Mouse (Mus musculus): ENCODE measurements around the gene Myo1e. TPM values are rescaled to one million over a fixed set of nuclear protein-coding genes. Genes with fewer than 3 reads are reported as not detected.

Myo1e gene
- polyA plus RNA-seq, 1 experiment from 2014 or later, result 5.9 TPM

DNA sequence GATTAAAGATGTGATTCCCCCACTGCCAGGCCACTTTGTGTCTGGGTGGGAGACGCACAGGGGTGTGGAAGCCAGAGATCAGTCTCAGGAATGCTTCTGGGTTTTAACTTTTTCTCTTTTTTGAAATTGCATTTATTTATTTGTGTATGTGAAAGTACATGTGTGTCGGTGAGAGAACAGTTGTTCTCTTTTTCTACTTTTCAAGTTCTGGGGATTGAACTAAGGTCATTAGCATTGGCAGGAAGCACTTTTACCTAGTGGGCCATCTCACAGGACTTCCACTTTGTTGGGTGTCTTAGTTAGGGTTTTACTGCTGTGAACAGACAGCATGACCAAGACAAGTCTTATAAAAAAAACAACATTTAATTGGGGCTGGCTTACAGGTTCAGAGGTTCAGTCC is 59.0 kb downstream of the Myo1e start:
- Histone ChIP-seq H3K4me1 (replicated peaks; ENCODE audit: control insufficient read depth, insufficient read depth, low read length) (no peaks in the 10 kb centered on the region), H3K36me3 (ENCODE audit: control insufficient read depth, insufficient read depth, low read length) (no peaks in the 10 kb centered on the region), H3K27ac (ENCODE audit: low read depth, low read length) (no peak overlapping the region), H3K4me3 (ENCODE audit: low read depth, low read length) (no peak overlapping the region), H3K9me3 (ENCODE audit: control insufficient read depth, low read length) (no peaks in the 10 kb centered on the region), H3K9ac (ENCODE audit: low read depth, low read length) (no peak overlapping the region), H3K27me3 (replicated peaks; ENCODE audit: control insufficient read depth, insufficient read depth, low read length) (no peaks in the 10 kb centered on the region), H3K4me2 (no peak overlapping the region)
- DNase-seq (ENCODE audit: low spot score) (no peak), ATAC-seq (replicated peaks; ENCODE audit: low FRiP score) (no peak)
- WGBS, result 89% methylated on average over 2 of the region's 2 CpGs

DNA sequence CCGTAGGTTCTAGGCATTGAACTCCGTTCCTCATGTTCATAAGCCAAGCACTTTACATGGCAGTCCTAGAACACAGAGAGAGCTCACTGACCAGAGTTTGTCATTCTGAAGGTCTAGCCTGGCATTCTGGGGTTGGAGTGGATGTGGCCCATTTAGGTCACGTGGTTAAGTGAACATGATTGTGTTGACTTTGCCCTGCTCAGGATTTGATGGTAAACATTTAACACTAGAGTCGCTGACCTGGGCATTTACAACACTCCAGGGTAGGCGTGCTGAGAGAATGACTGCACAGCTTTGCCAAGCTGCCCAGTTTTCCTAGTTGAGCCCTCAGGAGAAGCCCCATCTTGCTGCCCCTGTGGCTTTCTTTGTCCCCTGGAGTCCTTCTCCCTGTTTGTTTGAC is 60.0 kb downstream of the Myo1e start:
- no peak overlapping the region for H3K9ac ChIP-seq (ENCODE audit: low read depth, low read length)
- DNase-seq (ENCODE audit: low spot score), result no peak
- 79% methylated on average over 5 of the region's 5 CpGs for WGBS
- H3K36me3 ChIP-seq (ENCODE audit: control insufficient read depth, insufficient read depth, low read length), result no peaks in the 10 kb centered on the region
- no peak overlapping the region for H3K27ac ChIP-seq (ENCODE audit: low read depth, low read length)
- H3K4me3 ChIP-seq (ENCODE audit: low read depth, low read length), result no peak overlapping the region
- no peak for ATAC-seq (replicated peaks; ENCODE audit: low FRiP score)
- H3K4me2 ChIP-seq, result no peak overlapping the region
- H3K4me1 ChIP-seq (replicated peaks; ENCODE audit: control insufficient read depth, insufficient read depth, low read length), result no peaks in the 10 kb centered on the region
- no peaks in the 10 kb centered on the region for H3K9me3 ChIP-seq (ENCODE audit: control insufficient read depth, low read length)
- no peaks in the 10 kb centered on the region for H3K27me3 ChIP-seq (replicated peaks; ENCODE audit: control insufficient read depth, insufficient read depth, low read length)

DNA sequence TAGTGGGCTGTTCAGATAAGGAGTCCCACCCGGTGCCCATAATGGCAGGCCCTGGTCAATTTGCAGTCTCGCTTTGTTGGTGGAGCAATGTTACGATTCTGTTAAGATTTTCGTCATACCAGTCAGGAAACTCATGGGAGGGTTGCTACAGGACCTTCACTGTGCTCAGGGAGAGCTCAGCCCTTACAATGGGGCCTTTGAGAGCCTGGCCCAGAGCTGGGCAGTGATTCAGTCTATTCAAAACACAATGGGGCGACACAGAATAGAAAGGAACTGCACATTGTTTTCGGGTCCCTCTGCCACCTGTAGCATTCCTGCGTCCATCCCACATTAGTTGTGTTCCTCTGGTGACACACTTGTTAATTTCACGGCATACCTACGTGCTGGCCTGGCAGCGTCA is 62.2 kb downstream of the Myo1e start:
- no peaks in the 10 kb centered on the region for H3K27me3 ChIP-seq (replicated peaks; ENCODE audit: control insufficient read depth, insufficient read depth, low read length)
- DNase-seq (ENCODE audit: low spot score) (no peak), ATAC-seq (replicated peaks; ENCODE audit: low FRiP score) (no peak)
- H3K36me3 ChIP-seq (ENCODE audit: control insufficient read depth, insufficient read depth, low read length), result no peaks in the 10 kb centered on the region
- H3K4me3 ChIP-seq (ENCODE audit: low read depth, low read length), result no peak overlapping the region
- no peaks in the 10 kb centered on the region for H3K4me1 ChIP-seq (replicated peaks; ENCODE audit: control insufficient read depth, insufficient read depth, low read length)
- no peak overlapping the region for H3K27ac ChIP-seq (ENCODE audit: low read depth, low read length)
- no peak overlapping the region for H3K4me2 ChIP-seq
- WGBS, result 86% methylated on average over 10 of the region's 10 CpGs
- H3K9ac ChIP-seq (ENCODE audit: low read depth, low read length), result no peak overlapping the region
- H3K9me3 ChIP-seq (ENCODE audit: control insufficient read depth, low read length), result no peaks in the 10 kb centered on the region

DNA sequence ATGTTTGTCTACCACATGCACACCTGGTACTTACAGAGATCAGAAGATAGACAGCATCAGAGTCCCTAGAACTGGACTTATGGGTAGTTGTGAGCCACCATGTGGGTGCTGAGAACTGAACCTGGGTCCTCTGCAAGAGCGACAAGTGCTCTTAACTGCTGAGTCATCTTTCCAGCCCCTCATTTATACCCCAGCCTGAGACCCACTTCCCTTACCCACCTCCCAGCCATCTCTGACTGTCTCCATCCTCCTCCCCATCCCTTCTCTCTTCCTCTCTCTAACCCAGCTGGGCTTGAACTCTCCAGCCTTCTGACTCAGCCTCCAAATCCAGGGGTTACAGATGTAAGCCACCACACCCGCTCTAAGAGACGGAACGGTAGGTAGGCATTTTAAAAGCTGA is 63.3 kb downstream of the Myo1e start:
- Histone ChIP-seq H3K9me3 (ENCODE audit: control insufficient read depth, low read length) (no peaks in the 10 kb centered on the region), H3K27ac (ENCODE audit: low read depth, low read length) (no peak overlapping the region), H3K4me2 (no peak overlapping the region), H3K27me3 (replicated peaks; ENCODE audit: control insufficient read depth, insufficient read depth, low read length) (no peaks in the 10 kb centered on the region), H3K4me3 (ENCODE audit: low read depth, low read length) (no peak overlapping the region), H3K9ac (ENCODE audit: low read depth, low read length) (no peak overlapping the region), H3K4me1 (replicated peaks; ENCODE audit: control insufficient read depth, insufficient read depth, low read length) (no peaks in the 10 kb centered on the region), H3K36me3 (ENCODE audit: control insufficient read depth, insufficient read depth, low read length) (no peaks in the 10 kb centered on the region)
- no peak for DNase-seq (ENCODE audit: low spot score)
- ATAC-seq (replicated peaks; ENCODE audit: low FRiP score), result no peak
- WGBS, result 87% methylated on average over 4 of the region's 4 CpGs

DNA sequence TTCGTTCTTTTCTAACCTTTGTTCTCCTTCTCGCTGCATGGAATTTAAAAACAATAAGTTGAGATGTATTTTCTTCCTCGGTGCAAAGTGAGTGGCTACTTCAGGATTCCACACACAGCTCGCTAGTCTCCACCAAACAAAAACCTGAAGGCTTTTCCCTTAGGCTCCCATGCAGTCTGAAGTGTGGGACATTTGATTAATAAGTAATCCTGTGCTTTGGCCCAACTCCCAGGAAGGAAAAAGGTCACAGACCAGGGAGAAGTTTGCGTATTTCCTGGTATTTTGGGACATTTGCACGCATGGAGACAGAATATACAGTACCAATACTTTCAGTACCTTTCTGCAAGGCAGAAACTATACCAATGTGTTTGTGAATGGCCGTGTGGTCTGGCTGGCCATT is 64.0 kb downstream of the Myo1e start:
- H3K4me3 ChIP-seq (ENCODE audit: low read depth, low read length), result no peak overlapping the region
- H3K27ac ChIP-seq (ENCODE audit: low read depth, low read length), result no peak overlapping the region
- H3K9me3 ChIP-seq (ENCODE audit: control insufficient read depth, low read length), result no peaks in the 10 kb centered on the region
- H3K4me2 ChIP-seq, result no peak overlapping the region
- DNase-seq (ENCODE audit: low spot score) (no peak), ATAC-seq (replicated peaks; ENCODE audit: low FRiP score) (no peak)
- H3K27me3 ChIP-seq (replicated peaks; ENCODE audit: control insufficient read depth, insufficient read depth, low read length), result no peaks in the 10 kb centered on the region
- H3K4me1 ChIP-seq (replicated peaks; ENCODE audit: control insufficient read depth, insufficient read depth, low read length), result no peaks in the 10 kb centered on the region
- no peaks in the 10 kb centered on the region for H3K36me3 ChIP-seq (ENCODE audit: control insufficient read depth, insufficient read depth, low read length)
- 78% methylated on average over 7 of the region's 7 CpGs for WGBS
- no peak overlapping the region for H3K9ac ChIP-seq (ENCODE audit: low read depth, low read length)

DNA sequence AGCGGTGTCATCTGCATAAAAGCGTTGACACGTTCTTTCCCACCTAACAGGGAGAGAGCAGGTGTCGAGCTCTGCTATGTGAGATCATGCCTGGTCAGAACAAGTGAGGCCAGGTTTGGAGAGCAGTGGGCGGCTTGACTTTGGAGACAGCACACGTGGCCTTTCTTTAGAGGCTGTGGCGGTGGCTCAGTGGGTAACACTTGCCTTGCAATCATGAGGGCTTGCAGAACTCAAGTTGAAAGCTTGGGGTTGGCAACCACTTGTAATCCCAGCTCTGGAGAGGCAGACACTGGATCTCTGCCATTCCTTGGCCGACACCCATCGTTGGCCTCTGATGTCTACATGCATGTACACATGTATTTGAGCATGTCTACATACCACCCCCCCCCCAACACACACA is 64.5 kb downstream of the Myo1e start:
- Histone ChIP-seq H3K4me2 (no peak overlapping the region), H3K27ac (ENCODE audit: low read depth, low read length) (no peak overlapping the region), H3K4me3 (ENCODE audit: low read depth, low read length) (no peak overlapping the region), H3K9me3 (ENCODE audit: control insufficient read depth, low read length) (no peaks in the 10 kb centered on the region), H3K9ac (ENCODE audit: low read depth, low read length) (no peak overlapping the region), H3K4me1 (replicated peaks; ENCODE audit: control insufficient read depth, insufficient read depth, low read length) (no peaks in the 10 kb centered on the region), H3K27me3 (replicated peaks; ENCODE audit: control insufficient read depth, insufficient read depth, low read length) (no peaks in the 10 kb centered on the region), H3K36me3 (ENCODE audit: control insufficient read depth, insufficient read depth, low read length) (no peaks in the 10 kb centered on the region)
- DNase-seq (ENCODE audit: low spot score) (no peak), ATAC-seq (replicated peaks; ENCODE audit: low FRiP score) (no peak)
- 84% methylated on average over 9 of the region's 9 CpGs for WGBS

DNA sequence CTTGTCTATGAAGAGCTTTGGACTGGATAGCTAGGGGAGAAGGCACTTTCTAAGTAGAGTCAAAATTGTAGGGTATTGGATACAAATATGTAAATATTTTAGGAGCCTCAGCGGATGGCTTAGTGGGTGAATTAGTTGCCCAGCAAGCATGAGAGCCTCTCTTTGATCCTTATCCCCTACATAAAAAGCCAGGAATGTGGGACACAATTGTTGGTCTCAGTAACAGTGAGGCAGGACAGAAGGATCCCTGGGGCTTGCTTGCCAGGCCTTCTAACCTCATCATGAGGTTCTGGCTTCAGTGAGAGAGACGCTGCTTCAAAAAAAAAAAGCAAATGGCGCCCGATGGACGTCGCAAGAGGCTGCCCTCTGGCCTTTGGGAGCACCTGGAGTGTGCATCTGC is 66.9 kb downstream of the Myo1e start:
- Histone ChIP-seq H3K36me3 (ENCODE audit: control insufficient read depth, insufficient read depth, low read length) (no peaks in the 10 kb centered on the region), H3K4me2 (no peak overlapping the region), H3K4me1 (replicated peaks; ENCODE audit: control insufficient read depth, insufficient read depth, low read length) (no peaks in the 10 kb centered on the region), H3K27ac (ENCODE audit: low read depth, low read length) (no peak overlapping the region), H3K9ac (ENCODE audit: low read depth, low read length) (no peak overlapping the region), H3K27me3 (replicated peaks; ENCODE audit: control insufficient read depth, insufficient read depth, low read length) (no peaks in the 10 kb centered on the region), H3K9me3 (ENCODE audit: control insufficient read depth, low read length) (no peaks in the 10 kb centered on the region), H3K4me3 (ENCODE audit: low read depth, low read length) (no peak overlapping the region)
- ATAC-seq (replicated peaks; ENCODE audit: low FRiP score) (no peak), DNase-seq (ENCODE audit: low spot score) (no peak)
- WGBS, result 82% methylated on average over 6 of the region's 6 CpGs

DNA sequence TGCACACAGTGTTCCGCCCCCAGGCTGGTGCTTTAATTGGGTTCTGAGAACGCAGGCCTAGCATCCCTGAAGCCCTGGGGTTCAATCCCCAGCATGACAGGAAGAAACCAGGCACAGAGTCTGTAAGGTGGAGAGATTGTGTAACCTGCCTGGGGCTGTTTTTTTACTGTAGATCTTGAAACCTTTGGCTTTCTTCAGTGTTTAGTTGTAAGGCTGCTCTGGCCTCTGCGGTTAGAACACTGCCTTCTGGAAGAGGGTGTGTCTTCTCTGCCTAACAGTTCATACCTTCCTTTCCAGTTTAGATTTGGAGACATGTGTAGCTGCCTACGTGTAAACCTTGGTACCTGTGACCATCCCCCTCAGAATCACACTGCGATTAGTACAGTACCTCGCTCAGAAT is 67.3 kb downstream of the Myo1e start:
- Histone ChIP-seq H3K27ac (ENCODE audit: low read depth, low read length) (no peak overlapping the region), H3K4me3 (ENCODE audit: low read depth, low read length) (no peak overlapping the region), H3K4me1 (replicated peaks; ENCODE audit: control insufficient read depth, insufficient read depth, low read length) (no peaks in the 10 kb centered on the region), H3K27me3 (replicated peaks; ENCODE audit: control insufficient read depth, insufficient read depth, low read length) (no peaks in the 10 kb centered on the region), H3K9me3 (ENCODE audit: control insufficient read depth, low read length) (no peaks in the 10 kb centered on the region), H3K9ac (ENCODE audit: low read depth, low read length) (no peak overlapping the region), H3K4me2 (no peak overlapping the region), H3K36me3 (ENCODE audit: control insufficient read depth, insufficient read depth, low read length) (no peaks in the 10 kb centered on the region)
- 87% methylated on average over 6 of the region's 6 CpGs for WGBS
- ATAC-seq (replicated peaks; ENCODE audit: low FRiP score) (no peak), DNase-seq (ENCODE audit: low spot score) (no peak)

DNA sequence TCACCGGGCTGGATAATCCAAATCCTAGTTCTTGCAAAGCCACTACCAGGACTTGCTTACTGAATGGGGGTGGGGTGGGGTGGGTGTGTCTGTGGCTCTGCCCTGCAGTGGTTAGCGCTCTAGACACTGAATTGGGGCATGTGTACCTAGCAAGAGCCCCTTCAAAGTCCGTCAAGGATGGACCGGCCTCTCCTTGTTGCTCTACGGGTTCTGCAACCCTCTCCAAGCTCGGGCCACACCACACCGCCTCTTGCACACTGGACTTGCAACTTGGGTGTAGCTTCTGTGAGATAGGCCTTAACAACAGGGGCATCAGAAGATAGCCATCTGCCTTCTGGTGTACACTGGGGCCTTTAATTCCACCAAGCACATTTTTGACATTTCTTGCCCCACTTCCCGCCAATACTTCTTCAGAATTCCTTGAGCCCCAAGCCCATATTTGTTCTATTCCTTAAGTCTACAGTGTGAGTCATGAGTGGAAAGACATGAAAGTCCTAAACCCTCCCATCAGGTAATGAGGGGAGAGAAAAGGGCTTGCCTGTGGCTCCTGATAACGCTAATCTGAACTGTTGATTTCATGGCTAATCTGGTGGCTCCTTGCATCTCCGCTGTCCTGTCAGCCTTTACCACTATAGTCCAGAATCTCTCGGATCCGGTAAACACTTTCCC is 67.9 kb downstream of the Myo1e start:
- no peak overlapping the region for H3K4me3 ChIP-seq (ENCODE audit: low read depth, low read length)
- no peak overlapping the region for H3K9ac ChIP-seq (ENCODE audit: low read depth, low read length)
- ATAC-seq (replicated peaks; ENCODE audit: low FRiP score) (no peak), DNase-seq (ENCODE audit: low spot score) (no peak)
- H3K4me1 ChIP-seq (replicated peaks; ENCODE audit: control insufficient read depth, insufficient read depth, low read length), result no peaks in the 10 kb centered on the region
- no peak overlapping the region for H3K27ac ChIP-seq (ENCODE audit: low read depth, low read length)
- H3K27me3 ChIP-seq (replicated peaks; ENCODE audit: control insufficient read depth, insufficient read depth, low read length), result no peaks in the 10 kb centered on the region
- no peaks in the 10 kb centered on the region for H3K36me3 ChIP-seq (ENCODE audit: control insufficient read depth, insufficient read depth, low read length)
- WGBS, result 89% methylated on average over 12 of the region's 12 CpGs
- no peaks in the 10 kb centered on the region for H3K9me3 ChIP-seq (ENCODE audit: control insufficient read depth, low read length)
- H3K4me2 ChIP-seq, result no peak overlapping the region

All from liver, embryonic 11.5 days (tissue).